Mouse (Mus musculus): ENCODE measurements around the gene Dohh.

GRCm38 (mm10) chr10:81335393-81336340, 48.6 kb upstream of the Dohh start:
- TF ChIP-seq POLR2A (IDR thresholded peaks at IDR 0.05; ENCODE audit: low read depth, low read length), result no peak
- TF ChIP-seq CTCF (IDR thresholded peaks at IDR 0.05; ENCODE audit: extremely low read depth, insufficient read length, insufficient replicate concordance, low read depth, low read length), result no peak

All from small intestine, adult 2 months (tissue).